Mouse (Mus musculus) cerebellum, adult 2 months (tissue): ENCODE measurements around the gene Sept10.

ENCODE experiments used
- CTCF ChIP-seq: fragments of 200-500 bp; IDR thresholded peaks from 2 replicates; pipeline ENCODE4 v1.5.1; 2011; ENCODE audit warnings: low read depth, mild to moderate bottlenecking, control low read depth, low read length, moderate library complexity, borderline replicate concordance; ENCODE audit not compliant: insufficient read depth
- POLR2A ChIP-seq: fragments of 200-500 bp; IDR thresholded peaks from 2 replicates; pipeline ENCODE4 v1.6.1; 2011; ENCODE audit warnings: low read length, control low read depth, borderline replicate concordance; ENCODE audit not compliant: insufficient read depth

GRCm38 (mm10) chr10:59115691-59116090 is 106.0 kb downstream of the Sept10 start:
- TF ChIP-seq CTCF (no peak), POLR2A (no peak)
